Mouse (Mus musculus): ENCODE measurements around the gene Mipep. TPM values are rescaled to one million over a fixed set of nuclear protein-coding genes. Genes with fewer than 3 reads are reported as not detected.
A peak's percentile ranks its signal among the peaks of the same experiment; 100 is the strongest.

Gene Mipep
- polyA plus RNA-seq, 1 experiment from 2014 or later: 21.3 TPM

DNA sequence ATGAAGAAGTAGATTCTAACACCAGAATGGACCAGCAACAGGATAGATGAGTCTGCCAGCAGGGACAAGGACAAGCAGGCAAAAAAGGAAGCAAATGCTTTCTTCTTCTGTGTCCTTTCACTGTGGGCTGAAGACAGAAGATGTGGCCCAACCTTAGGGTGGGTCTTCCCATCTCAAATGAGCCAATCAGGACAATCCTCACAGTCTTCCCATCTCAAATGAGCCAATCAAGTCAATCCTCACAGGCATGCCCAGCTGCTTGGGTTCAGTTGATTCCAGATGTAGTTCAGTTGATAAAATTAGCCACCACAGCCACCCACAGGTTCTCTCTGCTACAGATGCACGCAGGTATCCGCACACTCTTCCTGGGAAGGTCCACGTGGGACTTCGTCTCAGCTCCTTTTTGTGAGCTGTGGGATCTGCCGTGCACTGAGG, 6.9 kb upstream of the Mipep start:
- Histone ChIP-seq H3K9me3 (ENCODE audit: control insufficient read depth, low read length) (no peaks in the 10 kb centered on the region), H3K36me3 (ENCODE audit: control insufficient read depth, insufficient read depth, low read length) (no peaks in the 10 kb centered on the region), H3K4me1 (ENCODE audit: control insufficient read depth, insufficient read depth, low read length) (no peaks in the 10 kb centered on the region), H3K9ac (replicated peaks; ENCODE audit: low read length) (no peak overlapping the region), H3K4me2 (ENCODE audit: low read length) (no peak overlapping the region), H3K27me3 (ENCODE audit: control insufficient read depth, insufficient read depth, low read length) (no peaks in the 10 kb centered on the region), H3K4me3 (replicated peaks; ENCODE audit: low read depth, low read length) (no peak overlapping the region), H3K27ac (replicated peaks; ENCODE audit: low read depth, low read length) (no peak overlapping the region)
- no peak for DNase-seq
- 90% methylated on average over 5 of the region's 5 CpGs for WGBS
- ATAC-seq (ENCODE audit: low FRiP score, low TSS enrichment): no peak

GRCm38 (mm10) chr14:60779198-60779597, 5.2 kb upstream of the Mipep start:
- H3K27ac ChIP-seq (replicated peaks; ENCODE audit: low read depth, low read length): no peak overlapping the region
- no peak overlapping the region for H3K4me2 ChIP-seq (ENCODE audit: low read length)
- no peaks in the 10 kb centered on the region for H3K9me3 ChIP-seq (ENCODE audit: control insufficient read depth, low read length)
- H3K36me3 ChIP-seq (ENCODE audit: control insufficient read depth, insufficient read depth, low read length): no peaks in the 10 kb centered on the region
- no peak overlapping the region for H3K9ac ChIP-seq (replicated peaks; ENCODE audit: low read length)
- no peaks in the 10 kb centered on the region for H3K27me3 ChIP-seq (ENCODE audit: control insufficient read depth, insufficient read depth, low read length)
- 96% methylated on average over 7 of the region's 7 CpGs for WGBS
- ATAC-seq (ENCODE audit: low FRiP score, low TSS enrichment): no peak
- H3K4me1 ChIP-seq (ENCODE audit: control insufficient read depth, insufficient read depth, low read length): no peaks in the 10 kb centered on the region
- H3K4me3 ChIP-seq (replicated peaks; ENCODE audit: low read depth, low read length): no peak overlapping the region
- DNase-seq: no peak

DNA sequence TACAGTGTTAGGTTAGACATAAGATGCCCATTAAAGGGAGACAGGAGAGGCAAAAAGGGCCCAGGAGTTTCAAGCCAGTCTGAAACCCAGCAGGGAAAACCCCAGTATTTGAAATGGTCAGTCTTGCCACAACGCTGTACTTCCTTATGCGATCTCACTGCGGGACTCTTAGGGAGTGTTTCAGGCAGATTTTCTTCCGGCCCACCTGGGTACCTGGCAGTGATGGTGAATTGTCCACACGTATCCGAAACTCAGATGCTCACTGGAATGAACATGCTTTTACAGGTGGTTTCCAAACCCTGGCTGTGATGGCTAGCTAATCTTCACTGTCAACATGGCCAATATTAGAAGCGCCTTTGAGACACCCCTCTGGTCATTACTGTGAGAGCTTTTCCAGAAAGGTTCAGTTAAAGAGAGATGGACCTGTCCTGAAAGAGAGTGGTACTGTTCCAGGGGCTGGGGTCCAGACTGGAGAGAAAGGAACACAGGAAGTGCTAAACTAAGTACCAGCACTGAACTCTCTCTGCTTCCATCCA, 2.2 kb upstream of the Mipep start:
- Histone ChIP-seq H3K4me1 (ENCODE audit: control insufficient read depth, insufficient read depth, low read length) (peaks cover 6% of the 10 kb centered on the region), H3K4me3 (replicated peaks; ENCODE audit: low read depth, low read length) (no peak overlapping the region), H3K27me3 (ENCODE audit: control insufficient read depth, insufficient read depth, low read length) (no peaks in the 10 kb centered on the region), H3K27ac (replicated peaks; ENCODE audit: low read depth, low read length) (no peak overlapping the region), H3K9me3 (ENCODE audit: control insufficient read depth, low read length) (no peaks in the 10 kb centered on the region), H3K4me2 (ENCODE audit: low read length) (no peak overlapping the region), H3K36me3 (ENCODE audit: control insufficient read depth, insufficient read depth, low read length) (no peaks in the 10 kb centered on the region), H3K9ac (replicated peaks; ENCODE audit: low read length) (no peak overlapping the region)
- DNase-seq: no peak
- no peak for ATAC-seq (ENCODE audit: low FRiP score, low TSS enrichment)
- 50% methylated on average over 7 of the region's 7 CpGs for WGBS

- peaks cover 4% of the 10 kb centered on the region; the same call in 1 of the 2 replicates for H3K36me3 ChIP-seq (ENCODE audit: control insufficient read depth, insufficient read depth, low read length)
- no peak overlapping the region for H3K4me3 ChIP-seq (replicated peaks; ENCODE audit: low read depth, low read length)
- WGBS: 52% methylated on average over 8 of the region's 8 CpGs
- H3K9me3 ChIP-seq (ENCODE audit: control insufficient read depth, low read length): no peaks in the 10 kb centered on the region
- ATAC-seq (ENCODE audit: low FRiP score, low TSS enrichment) (no peak), DNase-seq (no peak)
- peaks cover 6% of the 10 kb centered on the region for H3K4me1 ChIP-seq (ENCODE audit: control insufficient read depth, insufficient read depth, low read length)
- no peaks in the 10 kb centered on the region for H3K27me3 ChIP-seq (ENCODE audit: control insufficient read depth, insufficient read depth, low read length)
- no peak overlapping the region for H3K4me2 ChIP-seq (ENCODE audit: low read length)
- no peak overlapping the region for H3K27ac ChIP-seq (replicated peaks; ENCODE audit: low read depth, low read length)
- no peak overlapping the region for H3K9ac ChIP-seq (replicated peaks; ENCODE audit: low read length)
These were observed 1.2 kb upstream of the Mipep start for GRCm38 (mm10) chr14:60783196-60783595.

- no peak overlapping the region for H3K27ac ChIP-seq (replicated peaks; ENCODE audit: low read depth, low read length)
- no peak overlapping the region for H3K9ac ChIP-seq (replicated peaks; ENCODE audit: low read length)
- H3K27me3 ChIP-seq (ENCODE audit: control insufficient read depth, insufficient read depth, low read length): no peaks in the 10 kb centered on the region
- 33% methylated on average over 3 of the region's 3 CpGs for WGBS
- no peak; the same call in 1 of the 2 replicates for ATAC-seq (ENCODE audit: low FRiP score, low TSS enrichment)
- H3K4me2 ChIP-seq (ENCODE audit: low read length): no peak overlapping the region
- no peak overlapping the region for H3K4me3 ChIP-seq (replicated peaks; ENCODE audit: low read depth, low read length)
- peak; percentile 77 for DNase-seq
- no peaks in the 10 kb centered on the region for H3K9me3 ChIP-seq (ENCODE audit: control insufficient read depth, low read length)
- H3K4me1 ChIP-seq (ENCODE audit: control insufficient read depth, insufficient read depth, low read length): peaks cover 3% of the 10 kb centered on the region
- peaks cover 33% of the 10 kb centered on the region for H3K36me3 ChIP-seq (ENCODE audit: control insufficient read depth, insufficient read depth, low read length)
These were observed 5.7 kb downstream of the Mipep start for GRCm38 (mm10) chr14:60790103-60790502.

DNA sequence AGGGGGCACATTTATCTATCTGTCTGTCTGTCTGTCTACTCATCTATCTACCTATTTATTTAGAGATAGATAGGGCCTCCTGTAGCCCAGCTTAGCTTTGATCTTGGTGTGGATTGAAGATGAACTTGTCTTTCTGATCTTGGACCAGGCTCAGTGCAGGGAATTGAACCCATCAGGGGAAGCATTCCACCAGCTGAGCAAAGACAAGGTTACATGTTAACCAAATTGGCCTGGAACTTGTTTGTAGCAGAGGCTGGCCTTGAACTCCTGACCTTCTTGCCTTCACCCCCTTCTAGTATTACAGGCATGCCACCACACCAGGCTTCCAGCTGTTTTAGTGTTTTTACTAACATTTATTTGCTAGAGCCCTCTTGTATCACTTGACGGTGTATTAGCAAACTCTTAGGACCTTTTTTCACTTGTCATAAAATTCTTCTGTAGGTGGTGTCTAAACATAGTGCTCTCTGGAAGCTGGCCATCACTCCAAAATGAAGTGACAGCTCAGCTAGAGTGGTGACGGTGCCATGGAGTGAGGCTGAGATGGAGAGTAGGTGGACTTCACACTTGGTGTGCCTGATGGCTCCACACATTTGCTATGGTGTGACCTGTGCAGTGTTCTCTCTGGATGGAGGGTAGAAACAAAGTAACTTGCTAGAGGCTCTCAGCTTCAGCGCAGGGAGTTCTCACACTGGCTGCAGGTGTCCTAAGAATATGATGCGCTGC, 12.4 kb downstream of the Mipep start:
- Histone ChIP-seq H3K9me3 (ENCODE audit: control insufficient read depth, low read length) (no peaks in the 10 kb centered on the region), H3K4me2 (ENCODE audit: low read length) (no peak overlapping the region), H3K27me3 (ENCODE audit: control insufficient read depth, insufficient read depth, low read length) (no peaks in the 10 kb centered on the region), H3K27ac (replicated peaks; ENCODE audit: low read depth, low read length) (no peak overlapping the region), H3K4me3 (replicated peaks; ENCODE audit: low read depth, low read length) (no peak overlapping the region), H3K36me3 (ENCODE audit: control insufficient read depth, insufficient read depth, low read length) (peaks cover 39% of the 10 kb centered on the region), H3K4me1 (ENCODE audit: control insufficient read depth, insufficient read depth, low read length) (no peaks in the 10 kb centered on the region), H3K9ac (replicated peaks; ENCODE audit: low read length) (no peak overlapping the region)
- no peak for ATAC-seq (ENCODE audit: low FRiP score, low TSS enrichment)
- WGBS: 90% methylated on average over 4 of the region's 4 CpGs
- DNase-seq: no peak

DNA sequence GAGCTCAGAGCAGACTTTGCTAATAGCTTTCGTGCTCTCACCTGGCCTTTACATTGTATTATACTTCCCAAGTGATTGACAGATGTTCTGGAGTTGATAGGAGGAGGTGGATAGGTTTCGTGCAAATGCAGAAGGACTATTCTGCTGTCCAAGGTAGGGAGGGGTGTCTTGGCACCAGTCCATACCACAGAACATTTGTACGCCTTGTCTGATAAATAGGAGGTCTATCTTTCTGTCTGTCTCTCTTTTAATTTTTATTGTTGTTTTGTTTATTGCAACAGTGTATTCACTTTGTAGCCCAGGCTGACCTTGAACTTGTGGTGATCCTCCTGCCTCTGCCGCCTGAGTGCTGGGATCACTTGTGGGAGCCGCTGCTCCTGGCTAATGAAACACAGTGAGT, 13.2 kb downstream of the Mipep start:
- 94% methylated on average over 5 of the region's 5 CpGs for WGBS
- Histone ChIP-seq H3K4me3 (replicated peaks; ENCODE audit: low read depth, low read length) (no peak overlapping the region), H3K27me3 (ENCODE audit: control insufficient read depth, insufficient read depth, low read length) (no peaks in the 10 kb centered on the region), H3K9ac (replicated peaks; ENCODE audit: low read length) (no peak overlapping the region), H3K27ac (replicated peaks; ENCODE audit: low read depth, low read length) (no peak overlapping the region), H3K9me3 (ENCODE audit: control insufficient read depth, low read length) (no peaks in the 10 kb centered on the region), H3K36me3 (ENCODE audit: control insufficient read depth, insufficient read depth, low read length) (peaks cover 40% of the 10 kb centered on the region), H3K4me2 (ENCODE audit: low read length) (no peak overlapping the region), H3K4me1 (ENCODE audit: control insufficient read depth, insufficient read depth, low read length) (no peaks in the 10 kb centered on the region)
- no peak for DNase-seq
- no peak for ATAC-seq (ENCODE audit: low FRiP score, low TSS enrichment)

DNA sequence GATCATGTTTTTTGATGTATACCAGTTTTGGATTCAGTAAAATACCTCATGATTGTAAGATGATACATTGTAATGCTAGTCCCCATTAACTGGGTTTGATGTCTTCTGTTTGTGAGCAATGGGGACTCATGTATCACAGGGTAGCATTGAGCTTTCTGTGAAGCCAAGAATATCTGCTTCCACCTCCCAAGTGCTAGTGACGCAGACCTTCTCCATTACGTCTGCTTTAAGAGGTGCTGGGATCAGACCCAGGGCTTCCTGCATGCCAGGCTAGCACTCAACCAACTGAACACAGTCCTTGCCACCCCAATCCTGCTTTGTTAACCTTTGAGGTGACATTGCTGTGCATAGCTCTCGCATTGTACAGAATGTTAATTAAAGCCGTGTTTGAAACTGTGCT, 14.3 kb downstream of the Mipep start:
- Histone ChIP-seq H3K4me2 (ENCODE audit: low read length) (no peak overlapping the region), H3K4me3 (replicated peaks; ENCODE audit: low read depth, low read length) (no peak overlapping the region), H3K4me1 (ENCODE audit: control insufficient read depth, insufficient read depth, low read length) (no peaks in the 10 kb centered on the region), H3K27me3 (ENCODE audit: control insufficient read depth, insufficient read depth, low read length) (no peaks in the 10 kb centered on the region), H3K27ac (replicated peaks; ENCODE audit: low read depth, low read length) (no peak overlapping the region), H3K9ac (replicated peaks; ENCODE audit: low read length) (no peak overlapping the region), H3K36me3 (ENCODE audit: control insufficient read depth, insufficient read depth, low read length) (peaks cover 50% of the 10 kb centered on the region), H3K9me3 (ENCODE audit: control insufficient read depth, low read length) (no peaks in the 10 kb centered on the region)
- DNase-seq (no peak), ATAC-seq (ENCODE audit: low FRiP score, low TSS enrichment) (no peak)
- WGBS: 93% methylated on average over 4 of the region's 4 CpGs

Measured in midbrain, embryonic 14.5 days (tissue).